Mouse (Mus musculus): Measurements from ENCODE around the gene Gm14085. TPM values are rescaled to one million over a fixed set of nuclear protein-coding genes. Genes with fewer than 3 reads are reported as not detected.
"Not testable (repeated sequence)": the region's sequence is repeated elsewhere in the genome, so short reads cannot be mapped to it uniquely, and the experiment has no call there.

Gene Gm14085
- total and polyA plus RNA-seq, 2 experiments from 2014 or later, result not detected

GRCm38 (mm10) chr2:122466901-122467300 lies 17.8 kb upstream of the Gm14085 start:
- DNase-seq (ENCODE audit: low spot score), result peak; percentile 24
- WGBS, result 26% methylated on average over 11 of the region's 11 CpGs
- Histone ChIP-seq H3K4me1 (ENCODE audit: insufficient read depth, low read length) (no peaks in the 10 kb centered on the region), H3K9ac (replicated peaks; ENCODE audit: low read length) (no peak overlapping the region; the same call in 1 of the 2 replicates), H3K27ac (no peak overlapping the region), H3K27me3 (ENCODE audit: insufficient read depth, low read length) (no peaks in the 10 kb centered on the region), H3K36me3 (ENCODE audit: insufficient read depth, low read length) (no peaks in the 10 kb centered on the region), H3K9me3 (ENCODE audit: low read length) (no peaks in the 10 kb centered on the region), H3K4me3 (ENCODE audit: low read length) (peak overlapping the region; percentile 49), H3K4me2 (ENCODE audit: low read depth, low read length) (peak overlapping the region; percentile 85)
- ATAC-seq, result no peak
- no peak for TF ChIP-seq CTCF (IDR thresholded peaks at IDR 0.05; ENCODE audit: low read depth)

- H3K27ac ChIP-seq, result peak overlapping the region; percentile 48
These were observed 17.3 kb upstream of the Gm14085 start for GRCm38 (mm10) chr2:122467351-122468013.

GRCm38 (mm10) chr2:122469221-122469620 lies 15.5 kb upstream of the Gm14085 start:
- H3K27me3 ChIP-seq (ENCODE audit: insufficient read depth, low read length), result no peaks in the 10 kb centered on the region
- no peak for ATAC-seq
- H3K36me3 ChIP-seq (ENCODE audit: insufficient read depth, low read length), result no peaks in the 10 kb centered on the region
- TF ChIP-seq CTCF (IDR thresholded peaks at IDR 0.05; ENCODE audit: low read depth), result no peak
- no peak overlapping the region for H3K9ac ChIP-seq (replicated peaks; ENCODE audit: low read length)
- H3K4me3 ChIP-seq (ENCODE audit: low read length), result no peak overlapping the region
- H3K27ac ChIP-seq, result no peak overlapping the region
- H3K9me3 ChIP-seq (ENCODE audit: low read length), result no peaks in the 10 kb centered on the region
- no peak overlapping the region for H3K4me2 ChIP-seq (ENCODE audit: low read depth, low read length)
- DNase-seq (ENCODE audit: low spot score), result no peak
- WGBS, result 95% methylated on average over 3 of the region's 3 CpGs
- H3K4me1 ChIP-seq (ENCODE audit: insufficient read depth, low read length), result no peaks in the 10 kb centered on the region

More at GRCm38 (mm10) chr2:122467351-122468013, 17.3 kb upstream of the Gm14085 start:
- peak; percentile 93 for DNase-seq (ENCODE audit: low spot score)
- under 1% methylated on average over 46 of the region's 46 CpGs for WGBS
- TF ChIP-seq CTCF (IDR thresholded peaks at IDR 0.05; ENCODE audit: low read depth), result peak; percentile 72
- H3K9me3 ChIP-seq (ENCODE audit: low read length), result no peaks in the 10 kb centered on the region
- H3K4me2 ChIP-seq (ENCODE audit: low read depth, low read length), result peak overlapping the region; percentile 85
- H3K36me3 ChIP-seq (ENCODE audit: insufficient read depth, low read length), result no peaks in the 10 kb centered on the region
- peak; percentile 99 for ATAC-seq
- H3K27me3 ChIP-seq (ENCODE audit: insufficient read depth, low read length), result no peaks in the 10 kb centered on the region
- no peaks in the 10 kb centered on the region for H3K4me1 ChIP-seq (ENCODE audit: insufficient read depth, low read length)
- H3K4me3 ChIP-seq (ENCODE audit: low read length), result peak overlapping the region; percentile 49
- peak overlapping the region; percentile 55 for H3K9ac ChIP-seq (replicated peaks; ENCODE audit: low read length)

- Histone ChIP-seq H3K27me3 (ENCODE audit: insufficient read depth, low read length) (no peaks in the 10 kb centered on the region), H3K27ac (no peak overlapping the region), H3K9ac (replicated peaks; ENCODE audit: low read length) (no peak overlapping the region), H3K4me3 (ENCODE audit: low read length) (no peak overlapping the region), H3K4me2 (ENCODE audit: low read depth, low read length) (no peak overlapping the region), H3K9me3 (ENCODE audit: low read length) (no peaks in the 10 kb centered on the region), H3K36me3 (ENCODE audit: insufficient read depth, low read length) (no peaks in the 10 kb centered on the region), H3K4me1 (ENCODE audit: insufficient read depth, low read length) (no peaks in the 10 kb centered on the region)
- no peak for TF ChIP-seq CTCF (IDR thresholded peaks at IDR 0.05; ENCODE audit: low read depth)
- DNase-seq (ENCODE audit: low spot score) (no peak), ATAC-seq (no peak)
These were observed 8.2 kb upstream of the Gm14085 start for GRCm38 (mm10) chr2:122476585-122476984.

GRCm38 (mm10) chr2:122483787-122484186 lies 954 bp upstream of the Gm14085 start:
- H3K36me3 ChIP-seq (ENCODE audit: insufficient read depth, low read length); H3K4me1 ChIP-seq (ENCODE audit: insufficient read depth, low read length); H3K27ac ChIP-seq; ATAC-seq; H3K27me3 ChIP-seq (ENCODE audit: insufficient read depth, low read length); H3K4me2 ChIP-seq (ENCODE audit: low read depth, low read length); H3K9ac ChIP-seq (replicated peaks; ENCODE audit: low read length); H3K9me3 ChIP-seq (ENCODE audit: low read length); DNase-seq (ENCODE audit: low spot score); H3K4me3 ChIP-seq (ENCODE audit: low read length): not testable (repeated sequence)
- 58% methylated on average over 1 of the region's 1 CpGs for WGBS

- 59% methylated on average over 2 of the region's 3 CpGs for WGBS
- not testable (repeated sequence) for H3K27ac ChIP-seq; H3K36me3 ChIP-seq (ENCODE audit: insufficient read depth, low read length); H3K9me3 ChIP-seq (ENCODE audit: low read length); H3K4me1 ChIP-seq (ENCODE audit: insufficient read depth, low read length); H3K9ac ChIP-seq (replicated peaks; ENCODE audit: low read length); H3K4me2 ChIP-seq (ENCODE audit: low read depth, low read length); ATAC-seq; DNase-seq (ENCODE audit: low spot score); H3K27me3 ChIP-seq (ENCODE audit: insufficient read depth, low read length); H3K4me3 ChIP-seq (ENCODE audit: low read length)
These were observed 913 bp downstream of the Gm14085 start for GRCm38 (mm10) chr2:122485654-122486053.

GRCm38 (mm10) chr2:122486122-122486521 lies 1.4 kb downstream of the Gm14085 start:
- not testable (repeated sequence) for H3K9me3 ChIP-seq (ENCODE audit: low read length); H3K36me3 ChIP-seq (ENCODE audit: insufficient read depth, low read length); H3K27me3 ChIP-seq (ENCODE audit: insufficient read depth, low read length); H3K4me3 ChIP-seq (ENCODE audit: low read length); H3K4me2 ChIP-seq (ENCODE audit: low read depth, low read length); ATAC-seq; DNase-seq (ENCODE audit: low spot score); H3K27ac ChIP-seq; H3K4me1 ChIP-seq (ENCODE audit: insufficient read depth, low read length); H3K9ac ChIP-seq (replicated peaks; ENCODE audit: low read length)
